Mouse (Mus musculus): ENCODE data around the gene Gm5478.

GRCm38 (mm10) chr15:101627884-101628283 lies 19.3 kb downstream of the Gm5478 start, which contains the start of gene Gm5414:
- TF ChIP-seq CTCF (IDR thresholded peaks at IDR 0.05; ENCODE audit: low read depth, low read length) (no peak), POLR2A (IDR thresholded peaks at IDR 0.05; ENCODE audit: extremely low read depth, insufficient read depth, low read length) (no peak)
